Mouse (Mus musculus) liver, adult 2 months (tissue): ENCODE data around the gene Fam228b.

Source experiments
- CTCF ChIP-seq: fragments of 200-500 bp; IDR thresholded peaks from 2 replicates; pipeline ENCODE4 v1.5.1; 2011; ENCODE audit warnings: low read depth, low read length, control low read depth
- POLR2A ChIP-seq: fragments of 200-500 bp; IDR thresholded peaks from 2 replicates; pipeline ENCODE4 v1.6.1; 2011; ENCODE audit warnings: low read length, control low read depth; ENCODE audit not compliant: insufficient read depth; ENCODE audit errors: extremely low read depth

DNA sequence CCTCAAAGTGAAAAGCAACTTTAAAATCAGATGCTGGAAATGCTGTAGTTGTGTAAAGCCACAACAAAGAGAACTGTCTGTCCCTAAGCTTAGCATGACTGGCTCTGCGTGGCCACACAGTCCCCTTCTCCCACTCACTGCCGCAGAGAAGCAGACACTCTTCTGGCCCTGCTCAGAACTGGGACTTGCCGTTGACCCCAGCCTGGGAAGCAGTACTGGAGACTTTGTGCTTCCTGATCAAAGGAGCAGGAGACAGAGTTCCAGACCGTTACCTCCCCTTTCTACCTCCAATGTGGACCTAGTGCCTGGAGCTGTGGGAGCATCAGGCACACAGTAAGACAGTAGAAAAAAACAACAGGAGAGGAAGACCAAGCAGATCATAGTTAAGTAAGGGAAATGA, 36.7 kb downstream of the Fam228b start:
- TF ChIP-seq CTCF: no peak
- no peak for TF ChIP-seq POLR2A
